Mouse (Mus musculus) c-Kit-positive CD71-positive TER-119-positive erythroid progenitor cells, embryonic 14.5 days (primary cell): ENCODE measurements at regions not wholly inside any gene's neighbourhood (a gene's known extent, or its start where the extent isn't known, plus 50 kb on each side); places are given as distances from the start of the nearest gene placed in this dataset.
A peak's percentile ranks its signal among the peaks of the same experiment; 100 is the strongest.

Source experiments
- DNase-seq: peaks from one replicate; pipeline ENCODE4 v3.0.0-alpha.2; 2013; ENCODE audit warnings: low spot score

DNA sequence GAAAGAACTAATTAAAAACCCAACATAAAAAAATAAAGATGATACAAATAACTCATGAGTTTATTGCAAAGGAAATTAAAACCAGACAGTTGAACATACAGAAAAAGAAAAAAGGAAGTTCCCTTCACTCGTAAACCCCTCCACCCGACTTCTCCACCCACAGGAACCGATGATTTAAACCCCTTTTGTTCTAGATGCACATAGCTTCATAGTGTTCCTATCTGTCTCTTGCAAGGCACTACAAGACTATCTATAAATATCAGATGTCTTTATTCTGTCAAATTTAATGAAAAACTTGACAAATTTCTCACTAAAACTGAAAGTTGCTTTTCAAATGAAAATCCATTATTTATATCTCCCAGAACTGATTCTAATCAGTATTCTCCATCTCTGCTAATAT is 100.2 kb downstream of the Kctd12 start:
- DNase-seq = no peak

DNA sequence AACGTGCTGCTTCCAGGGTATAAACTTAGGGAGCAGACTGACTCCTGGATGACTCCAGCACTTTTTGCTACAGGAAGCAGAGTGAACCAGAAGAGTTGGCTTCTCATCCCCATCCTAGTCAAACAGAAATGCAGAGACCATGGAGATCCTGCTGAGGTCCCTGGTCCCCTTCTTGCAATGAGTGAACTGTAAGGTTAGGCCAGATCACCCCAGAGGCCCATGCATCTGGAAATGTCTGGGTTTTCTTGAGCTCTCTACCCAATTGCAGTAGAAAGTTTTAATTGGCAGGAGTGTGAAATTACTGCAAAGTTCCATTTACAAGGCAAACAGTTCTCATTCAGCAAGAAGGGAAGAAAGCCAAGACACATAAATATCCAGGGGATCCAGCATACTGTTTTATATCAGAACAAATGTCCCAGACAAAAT is 101.8 kb downstream of the Kctd12 start:
- no peak for DNase-seq

DNA sequence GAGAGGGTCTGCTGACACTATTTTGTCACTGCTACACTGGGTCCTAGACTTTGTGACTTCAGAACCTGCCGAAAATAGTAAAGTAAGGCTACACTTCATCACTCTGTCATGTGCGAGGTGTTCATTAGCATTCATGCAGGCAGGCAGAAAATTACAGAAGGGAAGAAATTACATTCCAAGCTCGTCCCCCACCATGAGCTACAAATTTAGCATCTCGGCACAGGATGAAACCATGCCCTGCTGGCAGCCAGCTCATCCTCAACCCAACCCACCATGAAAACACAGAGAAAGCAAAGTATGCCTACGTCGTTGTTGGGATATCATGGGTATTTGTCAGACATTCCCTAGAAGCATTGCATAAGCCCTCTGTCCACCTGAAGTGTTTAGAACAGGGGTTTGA is 103.9 kb downstream of the Kctd12 start:
- DNase-seq = no peak

DNA sequence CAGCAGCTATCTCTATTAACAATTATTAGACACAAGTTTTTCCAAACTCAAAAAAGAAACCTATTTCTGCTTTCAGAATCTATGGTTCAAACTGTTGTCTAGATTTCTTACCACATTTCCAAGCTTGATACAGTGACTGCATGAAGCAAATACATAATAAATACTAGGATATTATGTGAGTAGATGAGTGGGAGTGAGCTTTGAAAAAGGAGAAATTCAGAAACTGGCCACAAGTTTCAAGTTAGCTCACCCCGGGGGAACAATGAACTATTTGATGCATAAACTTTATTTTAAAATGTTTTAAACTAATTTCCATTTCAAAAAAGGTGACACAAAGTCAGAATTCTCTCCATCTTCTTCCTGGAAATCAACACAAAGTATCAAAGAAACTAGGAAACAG is 114.3 kb downstream of the Kctd12 start:
- no peak for DNase-seq

DNA sequence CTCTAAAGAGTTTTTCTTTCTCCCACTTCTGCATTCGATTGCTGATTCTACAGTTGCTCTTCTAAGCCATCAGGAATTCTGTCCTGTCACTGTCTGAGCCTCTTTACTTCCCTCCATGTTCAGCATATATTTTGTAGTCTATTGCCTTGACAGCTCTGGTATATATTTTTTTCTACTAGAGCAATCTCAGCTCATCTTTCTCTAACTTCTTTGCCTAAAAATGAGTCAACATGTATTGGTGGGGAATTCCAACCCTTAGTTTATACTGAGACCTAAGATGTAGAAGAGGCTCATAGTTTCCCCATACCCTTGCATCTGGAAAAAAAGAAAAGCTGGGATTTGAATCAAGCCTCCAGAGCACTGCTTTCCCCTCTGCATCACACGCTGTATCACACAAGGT is 114.7 kb downstream of the Kctd12 start:
- no peak for DNase-seq

DNA sequence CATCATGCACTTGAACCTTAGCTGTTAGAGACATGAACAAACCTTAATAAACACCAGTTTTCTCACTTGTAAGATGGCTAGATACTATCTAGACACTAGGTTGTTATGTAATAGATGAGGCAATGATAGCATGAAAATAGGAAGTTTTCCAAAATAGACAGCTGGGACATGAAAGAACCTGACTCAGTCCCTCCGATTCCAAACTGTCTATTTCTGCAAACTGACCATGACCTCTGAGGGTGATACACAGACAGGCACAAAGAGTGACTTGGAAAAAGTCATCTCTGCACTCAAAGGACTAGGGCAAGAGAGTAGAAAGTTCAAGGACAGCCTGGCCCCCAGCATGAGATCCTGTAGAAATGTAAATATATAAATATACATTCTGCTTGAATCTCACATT is 115.9 kb downstream of the Kctd12 start:
- no peak for DNase-seq

DNA sequence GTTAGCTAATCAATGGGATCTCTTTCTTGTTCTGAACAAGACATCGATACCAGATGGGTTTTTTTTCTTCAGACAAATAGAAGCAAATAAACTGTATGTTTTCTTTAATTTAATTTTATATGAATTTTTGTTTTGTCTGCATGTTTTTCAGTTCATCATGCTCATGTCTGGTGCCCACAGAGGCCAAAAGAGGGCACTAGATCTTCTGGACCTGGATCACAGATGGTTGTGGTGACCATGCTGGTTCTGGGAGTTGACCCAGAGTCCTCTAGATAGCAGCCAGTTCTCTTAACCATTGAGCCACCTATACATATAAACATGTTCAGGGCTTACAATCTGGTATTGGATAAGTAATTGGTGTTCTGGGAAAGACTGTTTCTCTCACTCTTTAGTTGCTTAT is 120.7 kb downstream of the Kctd12 start:
- DNase-seq = no peak

DNA sequence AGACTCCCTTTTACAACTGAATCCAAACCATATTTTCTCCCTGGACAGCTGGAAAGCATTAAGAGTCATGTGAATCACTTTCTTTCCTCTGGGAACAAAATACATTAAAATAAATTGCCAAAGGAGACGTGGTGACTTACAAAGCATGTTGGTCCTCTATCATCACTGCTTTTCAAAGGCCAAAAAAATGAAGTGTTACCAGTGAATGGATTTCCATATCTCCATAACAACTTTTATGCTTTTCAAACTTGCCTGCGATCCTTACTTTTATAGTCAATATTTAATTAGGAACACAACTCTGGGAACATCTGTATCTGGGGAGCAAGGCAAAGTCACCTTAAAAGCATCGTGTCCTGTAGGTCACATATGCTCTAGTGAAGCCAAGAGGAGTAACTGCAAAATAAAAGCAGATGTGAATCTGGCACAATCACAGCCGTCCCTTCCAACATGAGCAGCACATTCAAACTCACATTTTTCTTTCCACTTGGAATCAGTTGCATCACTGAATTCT is 123.0 kb downstream of the Kctd12 start:
- DNase-seq = no peak

DNA sequence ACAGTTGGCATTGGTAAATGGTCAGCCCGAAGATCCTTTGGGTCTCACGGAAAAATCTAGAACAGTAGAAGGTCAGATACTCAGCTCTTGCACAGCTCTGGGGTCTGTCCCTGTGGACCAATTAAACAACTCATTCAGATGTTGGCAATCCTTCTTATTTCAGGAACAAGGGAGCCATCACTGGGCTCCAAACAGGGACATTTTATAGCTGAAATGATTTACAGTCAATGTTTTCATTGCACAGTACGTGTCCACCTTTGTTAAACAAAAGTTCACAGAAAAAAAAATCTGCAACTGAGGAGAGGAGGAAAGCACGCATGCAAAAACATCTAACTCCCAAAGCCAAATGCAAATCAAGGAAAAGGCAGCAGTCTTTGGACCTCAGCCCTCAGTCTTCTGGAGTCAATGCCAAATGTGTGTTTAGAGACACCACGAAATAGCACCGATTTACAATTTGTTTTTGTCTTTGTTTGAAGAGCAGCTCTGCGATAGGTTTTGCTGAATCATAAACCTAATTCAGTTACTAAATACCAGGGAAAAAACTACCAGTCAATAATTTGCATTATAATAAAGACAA is 127.1 kb downstream of the Kctd12 start:
- DNase-seq = no peak

DNA sequence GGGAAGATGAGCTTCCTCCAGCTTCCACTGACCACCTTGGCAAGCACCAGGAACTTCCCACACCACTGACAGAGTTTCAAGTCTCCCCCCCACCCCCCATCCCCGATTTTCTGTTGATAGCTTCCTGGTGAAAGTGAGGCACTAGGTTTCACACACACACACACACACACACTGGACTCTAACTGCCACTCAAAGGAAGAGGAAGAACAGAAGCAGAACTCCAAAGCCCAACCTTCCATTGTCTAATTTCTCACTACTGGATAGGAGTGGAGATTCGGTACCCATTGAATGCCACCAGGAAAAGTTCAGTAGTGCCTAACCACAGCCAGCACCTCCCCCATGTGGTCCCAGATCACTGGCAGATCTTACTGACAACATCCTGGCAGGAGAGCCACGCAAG is 138.7 kb downstream of the Kctd12 start:
- no peak for DNase-seq

DNA sequence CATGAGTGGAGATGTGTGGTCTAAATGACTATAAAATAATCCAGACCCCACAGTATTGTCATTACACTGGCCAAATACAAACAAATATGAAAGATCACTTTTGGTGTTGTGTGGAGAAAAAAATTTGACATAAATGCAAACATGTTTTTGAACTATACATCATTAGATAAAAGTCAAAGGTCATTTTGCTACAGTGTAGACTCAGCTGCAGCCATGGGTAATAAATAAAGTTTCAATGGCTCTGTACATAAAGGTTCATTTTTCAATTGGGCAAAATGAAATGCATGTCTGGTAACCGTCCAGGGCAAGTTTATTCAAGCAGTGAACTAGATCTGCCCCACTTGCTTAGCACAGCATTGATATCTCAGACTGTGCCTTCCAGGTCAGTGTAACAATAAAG is 144.8 kb downstream of the Kctd12 start:
- DNase-seq = no peak

DNA sequence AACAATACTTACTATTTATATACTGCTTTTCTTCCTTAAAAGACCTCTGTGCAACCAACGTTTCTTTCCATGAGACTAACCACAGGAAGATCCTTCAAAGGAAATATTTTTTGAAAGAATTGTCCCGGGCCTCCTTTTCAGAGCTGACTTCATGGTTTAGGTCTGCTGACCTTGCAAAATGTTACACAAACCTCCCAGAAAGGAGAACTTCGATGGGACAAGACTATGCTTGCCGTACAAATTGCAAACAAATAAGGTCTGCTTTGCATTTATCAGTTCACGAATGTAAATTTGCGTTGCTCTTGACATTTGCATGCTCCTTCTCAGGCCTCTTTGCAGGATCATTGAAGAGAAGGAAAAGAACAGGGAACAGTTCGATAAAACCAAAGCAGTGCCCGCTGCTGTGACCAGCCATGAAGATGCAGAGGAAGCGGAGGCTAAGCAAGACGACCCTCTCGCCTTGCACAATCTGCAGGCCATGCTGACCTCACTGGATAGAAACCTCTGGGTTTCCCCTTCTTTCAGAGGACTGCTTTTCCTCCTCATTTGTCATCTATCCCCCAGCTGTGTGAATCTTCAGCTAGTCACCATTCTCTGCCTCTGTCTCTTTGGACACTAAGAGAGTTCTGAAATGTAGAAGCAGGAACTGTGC is 147.2 kb downstream of the Kctd12 start:
- no peak for DNase-seq

DNA sequence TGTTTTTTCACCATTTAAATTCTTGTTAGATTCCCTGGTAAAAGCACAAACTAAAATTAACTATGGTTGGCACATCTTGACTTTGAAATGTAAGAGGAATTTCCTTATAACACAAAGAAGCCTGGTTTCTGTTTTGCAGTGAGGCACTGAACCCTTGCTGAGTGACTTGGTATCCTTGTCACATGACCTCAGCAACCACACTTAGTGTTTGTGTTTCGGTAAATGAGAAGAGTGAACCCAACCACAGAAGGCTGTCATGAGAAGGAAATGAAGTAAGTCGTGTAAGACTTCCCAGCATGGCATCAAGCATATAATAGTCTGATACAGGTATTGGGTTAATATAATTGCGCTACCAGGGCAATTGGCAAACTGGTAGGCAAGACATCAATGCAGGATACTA is 154.0 kb downstream of the Kctd12 start:
- no peak for DNase-seq

DNA sequence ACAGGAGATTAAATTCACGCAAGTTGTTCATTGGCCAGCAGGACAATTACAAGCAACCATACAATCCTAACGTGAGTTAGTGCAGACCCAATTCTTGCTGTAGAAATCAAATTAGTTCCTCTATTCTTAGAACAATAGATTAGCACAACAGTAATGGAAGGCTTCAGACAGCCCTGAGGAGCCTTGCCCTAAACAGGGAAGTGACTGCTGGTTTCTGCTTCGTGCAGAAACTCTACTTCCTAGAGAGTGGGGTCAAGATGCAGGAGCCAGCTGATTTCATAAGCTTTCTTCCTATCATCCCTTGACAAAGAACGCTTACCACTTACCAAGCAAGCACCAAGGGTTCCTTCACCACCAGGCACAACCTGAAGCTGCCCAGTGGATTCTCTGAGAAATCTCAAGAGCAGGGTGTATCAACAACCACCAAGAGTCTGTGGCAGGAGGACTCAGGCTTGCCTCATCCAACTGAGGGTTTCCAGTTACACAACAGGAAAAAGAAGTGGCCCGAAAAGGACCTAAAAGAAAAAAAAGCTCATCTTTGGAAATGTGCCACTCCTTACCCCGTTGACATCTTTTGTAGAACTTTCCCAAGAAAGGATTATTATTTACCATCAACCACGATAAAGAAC is 154.6 kb downstream of the Kctd12 start:
- DNase-seq = no peak

DNA sequence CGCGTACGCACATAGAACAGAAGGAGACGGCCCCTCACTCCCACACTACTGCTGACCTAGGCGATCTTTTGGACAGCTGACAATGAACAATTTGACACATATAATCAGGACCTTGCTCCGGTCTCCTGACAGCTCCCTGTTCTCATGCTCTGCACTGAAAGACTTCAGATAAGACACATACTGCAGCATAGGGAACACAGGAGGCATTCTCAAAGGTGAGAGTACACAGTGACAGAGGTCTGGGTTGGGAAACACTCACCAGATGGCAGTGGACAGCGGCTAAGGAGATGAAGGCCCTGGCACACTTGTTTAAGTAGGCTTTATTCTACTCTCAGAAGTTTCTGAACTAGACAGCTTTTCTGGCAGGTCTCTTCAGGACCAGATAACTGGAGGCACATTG is 156.9 kb downstream of the Kctd12 start:
- no peak for DNase-seq

DNA sequence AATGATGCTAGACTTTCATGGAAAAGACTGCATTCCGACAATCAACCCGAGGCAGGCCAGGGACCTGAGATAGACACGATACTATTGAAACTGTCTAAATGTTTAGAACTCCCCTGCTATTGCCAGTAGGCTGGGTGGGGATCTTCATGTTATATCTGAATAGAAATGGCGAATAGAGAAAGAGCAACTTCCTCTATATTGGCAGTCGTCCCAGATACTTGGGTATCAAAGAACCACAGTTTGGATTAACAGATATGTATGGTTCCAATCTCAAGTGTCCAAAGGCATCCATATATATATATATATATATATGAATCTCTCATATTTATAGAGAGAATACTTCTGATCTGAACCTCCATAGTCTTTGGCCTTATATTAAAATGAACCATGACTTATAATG is 161.8 kb downstream of the Kctd12 start:
- no peak for DNase-seq

DNA sequence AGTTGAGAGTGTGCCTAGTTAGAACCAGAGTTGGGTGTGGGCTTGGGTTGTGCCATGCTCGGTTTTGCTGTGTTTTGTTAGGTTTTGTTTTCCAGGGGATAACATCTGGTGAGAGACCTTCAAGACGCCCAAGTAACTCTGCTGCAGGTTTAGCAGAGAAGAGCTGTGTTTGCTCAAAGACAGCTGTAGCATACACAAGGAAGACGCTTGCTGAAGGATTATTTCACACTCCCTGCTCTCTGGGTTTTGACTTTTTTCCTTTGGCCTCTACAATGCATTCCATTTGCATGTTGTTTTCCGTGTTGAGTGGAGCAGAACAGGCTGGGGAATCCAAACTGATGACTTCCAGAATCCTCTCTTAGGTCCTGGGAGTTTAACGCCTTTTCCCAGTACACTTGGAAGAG is 170.8 kb downstream of the Kctd12 start:
- DNase-seq = no peak

DNA sequence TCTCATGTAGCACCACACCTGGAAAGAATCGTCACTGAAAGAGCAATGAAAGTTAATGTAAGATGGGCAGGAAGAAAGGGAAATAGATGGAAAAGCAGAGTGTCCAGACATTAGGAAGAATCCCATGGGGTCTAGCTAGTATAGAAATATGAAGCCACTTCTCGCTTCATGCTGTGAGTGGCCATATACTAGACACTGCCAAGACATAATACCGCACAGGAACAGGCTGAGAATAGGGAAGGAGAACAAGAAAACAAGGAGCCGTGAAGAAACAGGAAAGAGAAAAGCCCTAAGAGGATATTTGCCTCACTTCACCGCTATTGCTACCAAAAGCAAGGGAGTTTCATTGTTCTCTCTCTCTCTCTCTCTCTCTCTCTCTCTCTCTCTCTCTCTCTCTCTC is 171.4 kb downstream of the Kctd12 start:
- DNase-seq = no peak

DNA sequence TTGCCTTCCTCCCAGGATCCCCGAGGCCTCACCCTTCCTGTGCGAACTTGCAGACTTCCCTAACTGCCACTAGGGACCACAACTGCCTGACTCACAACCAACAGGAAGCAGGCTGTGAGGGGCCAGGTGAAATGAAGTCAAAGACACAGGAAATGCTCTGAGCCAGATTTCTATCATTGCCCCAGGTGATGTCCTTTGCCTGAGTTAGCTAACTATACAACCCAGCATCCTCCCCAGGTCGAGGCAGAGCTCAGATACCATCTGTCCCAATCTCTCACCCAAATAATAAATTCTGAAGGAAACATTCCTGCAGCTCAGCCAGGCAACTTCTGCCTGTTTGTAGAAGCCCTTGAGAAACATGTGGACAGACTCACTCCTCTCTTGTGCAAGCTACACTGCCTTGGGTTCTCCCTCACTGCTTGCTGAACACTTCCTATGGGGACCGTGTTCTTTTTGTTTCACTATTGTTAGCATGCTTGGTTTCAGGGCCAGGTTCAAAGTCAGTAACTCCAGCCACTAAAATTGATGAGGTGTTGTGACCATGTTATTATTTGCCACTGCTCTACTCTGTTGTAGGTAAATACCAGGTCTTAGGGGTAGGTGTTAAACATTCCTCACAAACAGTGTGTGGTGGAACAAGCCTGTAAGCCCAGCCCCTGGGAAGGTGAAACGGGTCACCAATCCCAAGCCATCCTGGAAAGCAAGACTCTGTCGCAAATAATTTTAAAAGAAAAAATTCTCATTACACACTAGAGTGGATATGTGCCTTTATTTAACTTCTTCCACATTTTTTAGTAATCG is 172.1 kb downstream of the Kctd12 start:
- no peak for DNase-seq

DNA sequence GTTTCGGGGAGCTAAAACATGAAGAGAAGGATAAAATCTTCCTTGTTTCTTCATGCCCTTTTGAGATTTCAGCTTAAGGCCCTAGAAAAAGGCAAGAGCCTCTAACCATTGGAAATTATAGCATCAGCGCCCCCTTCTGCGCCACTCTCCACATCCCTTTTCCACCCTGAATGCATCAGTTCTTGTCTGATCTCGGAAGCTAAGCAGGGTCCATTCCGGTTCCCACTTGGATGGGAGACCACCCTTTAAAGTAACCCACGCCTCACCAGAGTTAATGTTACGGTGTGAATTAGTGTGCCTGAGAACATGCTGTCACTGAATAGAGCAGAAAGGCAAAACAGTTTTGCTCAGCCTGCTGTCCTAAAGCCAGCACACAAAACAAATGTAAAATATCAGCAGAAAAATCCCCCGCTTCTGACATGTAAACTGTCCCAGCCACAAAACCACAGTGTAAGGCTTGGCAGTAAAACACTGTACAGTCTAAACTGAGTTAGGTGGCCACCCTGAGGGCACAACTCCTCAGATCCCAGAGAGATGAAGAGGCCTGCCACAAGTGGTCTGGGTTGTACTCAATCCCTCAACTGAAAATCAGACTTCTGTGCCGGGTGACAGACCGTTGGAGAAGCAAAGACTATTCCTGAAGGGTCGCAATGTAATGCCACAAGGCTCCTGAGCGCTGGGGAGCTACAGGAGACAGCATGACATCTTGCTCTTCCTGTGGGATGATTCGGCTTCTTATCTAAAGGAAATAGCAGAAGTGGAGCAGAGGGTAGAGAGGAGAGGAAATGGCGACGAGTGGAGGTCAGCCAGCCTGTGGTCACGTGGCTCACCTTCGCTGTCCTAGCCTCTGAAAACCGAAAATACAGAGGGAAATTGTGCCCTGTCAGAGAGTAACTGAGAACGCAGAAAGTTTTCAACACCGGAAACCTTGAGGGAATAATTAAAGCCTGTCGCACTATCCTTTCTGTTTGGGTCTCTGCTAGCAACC is 176.2 kb downstream of the Kctd12 start:
- DNase-seq = peak; percentile 17

DNA sequence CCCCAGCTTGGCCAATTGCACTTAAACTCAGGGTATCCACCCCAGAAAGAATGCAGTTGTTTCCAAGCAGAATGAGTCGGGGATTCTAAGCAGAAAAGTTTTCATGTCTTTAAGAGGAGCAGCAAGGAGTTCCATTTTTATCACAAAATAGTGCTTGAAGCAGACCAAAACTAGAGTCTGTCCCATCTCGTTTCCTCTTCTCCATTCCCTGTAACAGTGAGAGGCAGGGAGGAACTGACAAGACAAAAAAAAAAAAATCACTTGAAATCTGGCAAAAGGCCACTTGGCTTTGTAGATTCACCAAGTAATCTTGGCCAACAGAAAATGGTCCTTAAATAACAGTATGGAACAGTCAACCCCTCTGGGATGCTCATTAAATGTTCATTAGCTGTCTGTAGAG is 186.8 kb downstream of the Kctd12 start:
- no peak for DNase-seq

DNA sequence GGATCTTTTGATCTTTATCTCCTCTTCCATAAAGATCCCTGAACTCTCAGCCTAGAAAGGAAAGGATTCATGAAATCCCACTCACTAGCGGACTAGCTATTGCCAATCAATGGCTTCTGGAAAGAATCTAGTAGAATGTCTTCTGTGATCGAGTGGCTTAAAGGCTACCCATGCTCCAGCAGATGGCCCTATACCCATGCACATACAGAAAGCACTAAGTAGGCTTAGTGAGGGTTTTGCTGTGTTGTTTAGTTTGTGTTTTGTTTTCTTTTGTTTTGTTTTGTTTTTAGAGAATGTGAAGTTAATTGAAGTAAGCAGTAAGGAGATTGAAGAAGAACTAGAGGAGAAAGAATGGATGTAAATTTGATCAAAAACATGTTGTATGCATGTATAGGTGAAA is 187.5 kb downstream of the Kctd12 start:
- DNase-seq = no peak
